Mouse (Mus musculus): ENCODE measurements around the gene Kif1c. TPM values are rescaled to one million over a fixed set of nuclear protein-coding genes. Genes with fewer than 3 reads are reported as not detected.

Gene Kif1c
- polyA plus RNA-seq, 1 experiment, result 87.1 TPM

- TF ChIP-seq CTCF (IDR thresholded peaks at IDR 0.05; ENCODE audit: extremely low read depth, insufficient read length, insufficient replicate concordance, low read depth, low read length) (no peak), POLR2A (IDR thresholded peaks at IDR 0.05; ENCODE audit: low read depth, low read length) (no peak)
- peak overlapping the region; percentile 95 for H3K27ac ChIP-seq (ENCODE audit: insufficient read depth, low read depth, low read length)
- H3K27me3 ChIP-seq (ENCODE audit: control insufficient read depth, insufficient read depth, low read length), result no peaks in the 10 kb centered on the region
- H3K4me3 ChIP-seq (ENCODE audit: low read depth, low read length), result no peak overlapping the region
- WGBS, result 85% methylated on average over 5 of the region's 5 CpGs
- H3K4me1 ChIP-seq (ENCODE audit: control insufficient read depth, insufficient read depth, insufficient read length, low read length), result peaks cover 31% of the 10 kb centered on the region
- H3K36me3 ChIP-seq (ENCODE audit: control insufficient read depth, insufficient read depth, low read length), result peaks cover 59% of the 10 kb centered on the region
Measured at GRCm38 (mm10) chr11:70683640-70684039, 16.7 kb upstream of the Kif1c start.

DNA sequence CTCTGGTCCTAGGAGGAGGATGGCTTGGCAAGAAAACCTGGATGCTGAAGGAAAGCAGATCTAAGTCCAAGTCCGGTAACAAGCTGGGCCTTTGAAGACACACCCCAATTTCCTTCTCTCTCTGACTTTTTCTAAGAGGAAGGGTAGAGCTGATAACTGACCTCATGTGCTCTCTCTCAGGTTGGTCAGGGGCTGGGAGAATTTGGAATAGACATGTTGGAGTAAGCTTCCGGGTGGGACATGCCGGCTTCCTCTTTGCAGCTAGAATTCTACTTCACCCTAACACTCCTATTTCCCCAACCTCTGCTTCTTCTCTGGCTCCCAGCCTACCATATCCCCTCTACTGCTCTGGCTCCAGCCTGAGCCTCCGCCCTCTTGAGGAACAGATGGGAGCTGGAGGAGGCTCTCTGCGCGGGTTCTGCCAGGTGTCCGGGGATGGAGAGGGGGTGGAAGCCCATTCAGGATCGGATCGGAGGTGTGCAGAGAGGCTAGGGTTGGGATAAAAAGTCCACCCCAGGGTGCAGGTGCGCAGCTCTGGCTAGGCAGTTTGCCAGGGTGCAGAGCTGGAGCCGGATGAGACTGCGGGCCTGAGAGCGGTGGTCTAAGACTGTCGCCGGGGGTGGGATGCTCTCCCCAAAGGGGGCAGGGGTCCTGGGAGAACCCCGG is 13.3 kb upstream of the Kif1c start:
- 2% methylated on average over 16 of the region's 16 CpGs for WGBS
- peaks cover 31% of the 10 kb centered on the region for H3K36me3 ChIP-seq (ENCODE audit: control insufficient read depth, insufficient read depth, low read length)

GRCm38 (mm10) chr11:70687601-70688199 is 12.6 kb upstream of the Kif1c start, which contains the start of gene Camta2:
Camta2 (minus strand) TSS chr11:70688105.
- TF ChIP-seq CTCF (IDR thresholded peaks at IDR 0.05; ENCODE audit: extremely low read depth, insufficient read length, insufficient replicate concordance, low read depth, low read length) (0 out of 2 replicates have a peak, but pooled peaks have one; percentile 36), POLR2A (IDR thresholded peaks at IDR 0.05; ENCODE audit: low read depth, low read length) (peak; percentile 58; the same call in 1 of the 2 replicates)
- H3K36me3 ChIP-seq (ENCODE audit: control insufficient read depth, insufficient read depth, low read length), result peaks cover 25% of the 10 kb centered on the region
- H3K4me1 ChIP-seq (ENCODE audit: control insufficient read depth, insufficient read depth, insufficient read length, low read length), result peaks cover 34% of the 10 kb centered on the region
- no peaks in the 10 kb centered on the region for H3K27me3 ChIP-seq (ENCODE audit: control insufficient read depth, insufficient read depth, low read length)
- peak within 1 kb of the TSS; percentile 89 for H3K4me3 ChIP-seq (ENCODE audit: low read depth, low read length)
- under 1% methylated on average over 55 of the region's 55 CpGs for WGBS
- peak within 1 kb of the TSS; percentile 91 for H3K27ac ChIP-seq (ENCODE audit: insufficient read depth, low read depth, low read length)

More for the DNA sequence above, 13.3 kb upstream of the Kif1c start:
- peaks cover 34% of the 10 kb centered on the region for H3K4me1 ChIP-seq (ENCODE audit: control insufficient read depth, insufficient read depth, insufficient read length, low read length)
- peak overlapping the region; percentile 91 for H3K27ac ChIP-seq (ENCODE audit: insufficient read depth, low read depth, low read length)
- no peaks in the 10 kb centered on the region for H3K27me3 ChIP-seq (ENCODE audit: control insufficient read depth, insufficient read depth, low read length)
- TF ChIP-seq POLR2A (IDR thresholded peaks at IDR 0.05; ENCODE audit: low read depth, low read length) (no peak), CTCF (IDR thresholded peaks at IDR 0.05; ENCODE audit: extremely low read depth, insufficient read length, insufficient replicate concordance, low read depth, low read length) (0 out of 2 replicates have a peak, but pooled peaks have one; percentile 11)
- H3K4me3 ChIP-seq (ENCODE audit: low read depth, low read length), result peak overlapping the region; percentile 89

DNA sequence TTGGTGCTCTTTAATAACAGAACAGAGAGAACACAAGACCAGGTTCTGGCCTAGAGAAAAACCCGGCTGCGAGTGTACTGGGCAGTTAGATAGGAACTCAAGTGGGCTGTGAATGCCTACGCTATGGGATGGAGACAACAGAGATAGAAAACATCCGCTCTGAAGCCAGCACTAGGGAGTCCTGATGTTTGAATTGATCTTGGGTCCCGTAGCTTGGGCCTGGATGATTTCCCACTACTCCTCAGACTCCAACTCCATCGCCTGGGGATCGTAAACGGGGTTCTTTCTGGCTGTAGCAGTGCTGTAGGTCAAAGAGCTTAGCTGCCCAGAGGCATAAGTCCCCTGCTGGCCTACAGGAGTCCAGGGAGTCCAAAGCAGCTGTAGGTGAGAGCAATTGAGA is 12.0 kb upstream of the Kif1c start:
- Histone ChIP-seq H3K4me1 (ENCODE audit: control insufficient read depth, insufficient read depth, insufficient read length, low read length) (peaks cover 34% of the 10 kb centered on the region), H3K36me3 (ENCODE audit: control insufficient read depth, insufficient read depth, low read length) (peaks cover 19% of the 10 kb centered on the region), H3K27ac (ENCODE audit: insufficient read depth, low read depth, low read length) (peak overlapping the region; percentile 91), H3K27me3 (ENCODE audit: control insufficient read depth, insufficient read depth, low read length) (no peaks in the 10 kb centered on the region), H3K4me3 (ENCODE audit: low read depth, low read length) (peak overlapping the region; percentile 89; the same call in 1 of the 2 replicates)
- 29% methylated on average over 8 of the region's 8 CpGs for WGBS
- TF ChIP-seq CTCF (IDR thresholded peaks at IDR 0.05; ENCODE audit: extremely low read depth, insufficient read length, insufficient replicate concordance, low read depth, low read length) (no peak), POLR2A (IDR thresholded peaks at IDR 0.05; ENCODE audit: low read depth, low read length) (no peak)

- Histone ChIP-seq H3K27ac (ENCODE audit: insufficient read depth, low read depth, low read length) (no peak overlapping the region), H3K4me3 (ENCODE audit: low read depth, low read length) (no peak overlapping the region), H3K36me3 (ENCODE audit: control insufficient read depth, insufficient read depth, low read length) (peaks cover 11% of the 10 kb centered on the region), H3K27me3 (ENCODE audit: control insufficient read depth, insufficient read depth, low read length) (0 out of 2 replicates have a peak, but pooled peaks cover 2% of the 10 kb centered on the region), H3K4me1 (ENCODE audit: control insufficient read depth, insufficient read depth, insufficient read length, low read length) (peaks cover 24% of the 10 kb centered on the region)
- WGBS, result 27% methylated on average over 4 of the region's 4 CpGs
- TF ChIP-seq CTCF (IDR thresholded peaks at IDR 0.05; ENCODE audit: extremely low read depth, insufficient read length, insufficient replicate concordance, low read depth, low read length) (no peak), POLR2A (IDR thresholded peaks at IDR 0.05; ENCODE audit: low read depth, low read length) (no peak)
Measured at GRCm38 (mm10) chr11:70689578-70689977, 10.8 kb upstream of the Kif1c start.

DNA sequence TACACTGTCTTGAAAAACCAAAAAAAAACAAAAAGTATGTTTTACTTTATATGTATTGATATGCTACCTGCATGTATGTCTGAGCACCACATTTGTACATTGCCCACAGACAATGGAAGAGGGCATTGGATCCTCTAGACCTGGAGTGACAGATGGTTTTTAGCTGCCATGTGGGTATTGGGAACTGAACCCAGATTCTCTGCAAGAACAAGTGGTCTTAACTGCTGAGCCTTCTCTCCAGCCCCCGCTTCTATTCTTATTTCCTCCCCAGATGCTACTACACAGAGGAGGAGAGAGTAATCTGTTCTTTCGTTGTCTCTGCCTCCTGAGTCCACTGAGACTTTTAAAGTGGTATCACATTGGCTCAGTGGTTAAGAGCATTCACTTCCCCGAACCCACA is 6.8 kb upstream of the Kif1c start:
- peaks cover 4% of the 10 kb centered on the region; the same call in 1 of the 2 replicates for H3K4me1 ChIP-seq (ENCODE audit: control insufficient read depth, insufficient read depth, insufficient read length, low read length)
- H3K36me3 ChIP-seq (ENCODE audit: control insufficient read depth, insufficient read depth, low read length), result no peaks in the 10 kb centered on the region
- H3K27me3 ChIP-seq (ENCODE audit: control insufficient read depth, insufficient read depth, low read length), result 0 out of 2 replicates have a peak, but pooled peaks cover 2% of the 10 kb centered on the region
- 80% methylated on average over 3 of the region's 3 CpGs for WGBS
- TF ChIP-seq POLR2A (IDR thresholded peaks at IDR 0.05; ENCODE audit: low read depth, low read length), result no peak
- no peak overlapping the region for H3K4me3 ChIP-seq (ENCODE audit: low read depth, low read length)
- H3K27ac ChIP-seq (ENCODE audit: insufficient read depth, low read depth, low read length), result no peak overlapping the region

DNA sequence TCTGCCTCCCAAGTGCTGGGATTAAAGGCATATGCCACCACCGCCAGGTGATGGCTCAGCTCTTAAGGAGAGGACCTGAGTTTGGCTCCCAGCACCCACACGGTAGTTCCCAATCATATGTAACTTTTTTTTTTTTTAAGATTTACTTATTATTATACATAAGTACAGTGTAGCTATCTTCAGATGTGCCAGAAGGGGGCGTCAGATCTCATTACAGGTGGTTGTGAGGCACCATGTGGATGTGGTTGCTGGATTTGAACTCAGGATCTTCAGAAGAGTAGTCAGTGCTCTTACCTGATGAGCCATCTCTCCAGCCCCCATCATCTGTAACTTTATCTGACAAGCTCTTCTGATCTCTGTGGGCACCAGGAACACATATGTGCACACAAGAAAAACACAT is 3.0 kb upstream of the Kif1c start:
- TF ChIP-seq CTCF (IDR thresholded peaks at IDR 0.05; ENCODE audit: extremely low read depth, insufficient read length, insufficient replicate concordance, low read depth, low read length) (no peak), POLR2A (IDR thresholded peaks at IDR 0.05; ENCODE audit: low read depth, low read length) (no peak)
- H3K27ac ChIP-seq (ENCODE audit: insufficient read depth, low read depth, low read length), result no peak overlapping the region
- no peaks in the 10 kb centered on the region for H3K36me3 ChIP-seq (ENCODE audit: control insufficient read depth, insufficient read depth, low read length)
- H3K4me3 ChIP-seq (ENCODE audit: low read depth, low read length), result no peak overlapping the region
- 78% methylated on average over 3 of the region's 3 CpGs for WGBS
- 0 out of 2 replicates have a peak, but pooled peaks cover 2% of the 10 kb centered on the region for H3K27me3 ChIP-seq (ENCODE audit: control insufficient read depth, insufficient read depth, low read length)
- H3K4me1 ChIP-seq (ENCODE audit: control insufficient read depth, insufficient read depth, insufficient read length, low read length), result peaks cover 7% of the 10 kb centered on the region

Measured in small intestine, adult 2 months (tissue).